Mouse (Mus musculus) G1E (cell line): ENCODE results near the gene Grhpr.
"Not testable (repeated sequence)": the region's sequence is repeated elsewhere in the genome, so short reads cannot be mapped to it uniquely, and the experiment has no call there.

Experiments
- CTCF ChIP-seq: IDR thresholded peaks from 2 replicates; pipeline ENCODE4 v1.5.1; 2012; ENCODE audit warnings: low read depth, low read length, inconsistent platforms, mixed read lengths
- GATA1 ChIP-seq: IDR thresholded peaks from 2 replicates; pipeline ENCODE4 v1.6.1; 2012; ENCODE audit warnings: borderline replicate concordance, low read length, inconsistent platforms, mixed read lengths
- POLR2AphosphoS5 ChIP-seq: IDR thresholded peaks from 2 replicates; pipeline ENCODE4 v1.6.1; 2012; ENCODE audit warnings: low read depth, low read length, inconsistent platforms; ENCODE audit not compliant: insufficient replicate concordance
- TAL1 ChIP-seq: conservative IDR thresholded peaks from 2 replicates; pipeline ENCODE4 v1.6.1; 2012; ENCODE audit warnings: low read depth, low read length, inconsistent platforms, mixed read lengths

GRCm38 (mm10) chr4:44946126-44946525 is 35.1 kb upstream of the Grhpr start:
- TF ChIP-seq TAL1, CTCF, GATA1, POLR2AphosphoS5: not testable (repeated sequence)
